Mouse (Mus musculus) spleen, adult 2 months (tissue): ENCODE measurements around the gene Lclat1. TPM values are rescaled to one million over a fixed set of nuclear protein-coding genes. Genes with fewer than 3 reads are reported as not detected.

Source experiments
- DNase-seq, 2 experiments: peaks; one replicate each; pipeline versions ENCODE4 v3.0.0 to v3.0.0-alpha.2; 2012 to 2021; ENCODE audit warnings: low spot score in 2 of 2, low read depth in 1 of 2
- H3K27ac ChIP-seq: fragments of 200-500 bp; 2 replicates; pipeline ENCODE4 v1.5.1; 2012; ENCODE audit warnings: low read length, inconsistent platforms; ENCODE audit not compliant: insufficient read depth
- H3K27me3 ChIP-seq: fragments of 200-500 bp; 2 replicates; pipeline ENCODE4 v1.6.1; 2012; ENCODE audit warnings: mild to moderate bottlenecking, moderate library complexity, low read length, inconsistent platforms; ENCODE audit not compliant: control insufficient read depth, insufficient read depth
- H3K36me3 ChIP-seq: fragments of 200-500 bp; 2 replicates; pipeline ENCODE4 v1.6.1; 2012; ENCODE audit warnings: mild to moderate bottlenecking, low read length, inconsistent platforms; ENCODE audit not compliant: control insufficient read depth, insufficient read depth
- H3K4me1 ChIP-seq: fragments of 200-500 bp; 2 replicates; pipeline ENCODE4 v1.6.1; 2011; ENCODE audit warnings: inconsistent platforms; ENCODE audit not compliant: control insufficient read depth, insufficient read depth, insufficient read length
- H3K4me3 ChIP-seq: fragments of 200-500 bp; 2 replicates; pipeline ENCODE4 v1.5.1; 2011; ENCODE audit warnings: mild to moderate bottlenecking, inconsistent platforms; ENCODE audit not compliant: insufficient read depth, insufficient read length; ENCODE audit errors: extremely low read depth
- CTCF ChIP-seq: fragments of 200-500 bp; IDR thresholded peaks from 2 replicates; pipeline ENCODE4 v1.5.1; 2011; ENCODE audit warnings: mild to moderate bottlenecking, inconsistent platforms; ENCODE audit not compliant: insufficient read depth, insufficient read length, insufficient replicate concordance; ENCODE audit errors: extremely low read depth
- POLR2A ChIP-seq: fragments of 200-500 bp; IDR thresholded peaks from 2 replicates; pipeline ENCODE4 v1.6.1; 2011; ENCODE audit warnings: low read depth, low read length, inconsistent platforms
- WGBS: fragments of 180-500 bp; shearing (Covaris S2); methylation state at CpG from one replicate; pipeline ENCODE4 v1.1.7; 2018; 5-methylcytosine and 5-hydroxymethylcytosine counted together
- polyA plus RNA-seq: library from polyadenylated mRNA; depleted of rRNA; stranded (reverse); fragments of >200 nt; gene quantifications from 2 replicates; pipeline ENCODE4 v1.2.3, GENCODE M21; 2012

Lclat1 gene
- polyA plus RNA-seq, 1 experiment: 6.8 TPM

DNA sequence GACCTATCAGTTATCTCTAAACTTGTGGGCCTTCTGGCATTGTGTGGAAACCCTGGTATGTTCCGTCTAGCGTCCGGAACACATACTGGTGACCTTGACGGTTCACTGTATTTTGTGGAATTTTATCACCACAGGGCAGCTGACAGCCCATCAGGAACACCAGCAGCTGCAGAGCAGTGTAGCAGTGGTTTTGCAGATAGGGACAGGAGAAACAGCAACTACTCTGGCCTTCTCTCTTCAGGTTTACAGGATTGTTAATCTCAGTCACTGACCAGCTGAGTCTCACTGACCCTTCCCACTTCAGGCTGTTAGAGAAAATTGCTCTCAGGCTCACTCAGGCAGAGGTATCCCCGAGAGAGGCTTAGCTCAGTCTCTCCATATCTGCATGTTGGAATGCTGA, 118.2 kb downstream of the Lclat1 start:
- H3K27me3 ChIP-seq: no peaks in the 10 kb centered on the region
- peaks cover 17% of the 10 kb centered on the region; the same call in 1 of the 2 replicates for H3K4me1 ChIP-seq
- no peak overlapping the region for H3K27ac ChIP-seq
- H3K4me3 ChIP-seq: no peak overlapping the region
- 74% methylated on average over 5 of the region's 5 CpGs for WGBS
- H3K36me3 ChIP-seq: no peaks in the 10 kb centered on the region
- TF ChIP-seq CTCF (no peak), POLR2A (no peak)
- DNase-seq: no peak

- TF ChIP-seq POLR2A: no peak
- TF ChIP-seq CTCF: no peak
- 59% methylated on average over 2 of the region's 2 CpGs for WGBS
- no peak overlapping the region for H3K27ac ChIP-seq
- no peak overlapping the region for H3K4me3 ChIP-seq
- H3K27me3 ChIP-seq: no peaks in the 10 kb centered on the region
- no peak for DNase-seq
- peaks cover 17% of the 10 kb centered on the region; the same call in 1 of the 2 replicates for H3K4me1 ChIP-seq
- no peaks in the 10 kb centered on the region for H3K36me3 ChIP-seq
Measured at GRCm38 (mm10) chr17:73226595-73226994, 118.8 kb downstream of the Lclat1 start.

GRCm38 (mm10) chr17:73227361-73227760, 119.6 kb downstream of the Lclat1 start:
- Histone ChIP-seq H3K27ac (no peak overlapping the region), H3K27me3 (no peaks in the 10 kb centered on the region), H3K36me3 (no peaks in the 10 kb centered on the region), H3K4me3 (no peak overlapping the region), H3K4me1 (peaks cover 12% of the 10 kb centered on the region; the same call in 1 of the 2 replicates)
- 68% methylated on average over 3 of the region's 3 CpGs for WGBS
- TF ChIP-seq POLR2A (no peak), CTCF (no peak)
- no peak for DNase-seq

- peaks cover 12% of the 10 kb centered on the region; the same call in 1 of the 2 replicates for H3K4me1 ChIP-seq
- WGBS: 83% methylated on average over 11 of the region's 11 CpGs
Measured at GRCm38 (mm10) chr17:73229445-73230155, 121.8 kb downstream of the Lclat1 start.

GRCm38 (mm10) chr17:73230340-73230989, 122.7 kb downstream of the Lclat1 start:
- peaks cover 12% of the 10 kb centered on the region; the same call in 1 of the 2 replicates for H3K4me1 ChIP-seq
- 82% methylated on average over 12 of the region's 12 CpGs for WGBS
- H3K4me3 ChIP-seq: no peak overlapping the region
- H3K36me3 ChIP-seq: no peaks in the 10 kb centered on the region
- H3K27me3 ChIP-seq: no peaks in the 10 kb centered on the region
- TF ChIP-seq CTCF (no peak), POLR2A (no peak)
- H3K27ac ChIP-seq: no peak overlapping the region
- DNase-seq: no peak

More at GRCm38 (mm10) chr17:73229445-73230155, 121.8 kb downstream of the Lclat1 start:
- DNase-seq: no peak
- Histone ChIP-seq H3K4me3 (no peak overlapping the region), H3K36me3 (no peaks in the 10 kb centered on the region), H3K27me3 (no peaks in the 10 kb centered on the region), H3K27ac (no peak overlapping the region)
- TF ChIP-seq POLR2A: no peak
- TF ChIP-seq CTCF: no peak

- 82% methylated on average over 1 of the region's 1 CpGs for WGBS
Measured at GRCm38 (mm10) chr17:73231337-73231736, 123.6 kb downstream of the Lclat1 start.

GRCm38 (mm10) chr17:73232593-73232992, 124.8 kb downstream of the Lclat1 start:
- TF ChIP-seq POLR2A (no peak), CTCF (no peak)
- DNase-seq: no peak
- Histone ChIP-seq H3K27me3 (no peaks in the 10 kb centered on the region), H3K4me3 (no peak overlapping the region), H3K4me1 (peaks cover 8% of the 10 kb centered on the region; the same call in 1 of the 2 replicates), H3K36me3 (no peaks in the 10 kb centered on the region), H3K27ac (no peak overlapping the region)
- WGBS: 84% methylated on average over 2 of the region's 2 CpGs

More at GRCm38 (mm10) chr17:73231337-73231736, 123.6 kb downstream of the Lclat1 start:
- TF ChIP-seq CTCF (no peak), POLR2A (no peak)
- DNase-seq: no peak
- Histone ChIP-seq H3K36me3 (no peaks in the 10 kb centered on the region), H3K27ac (no peak overlapping the region), H3K27me3 (no peaks in the 10 kb centered on the region), H3K4me1 (peaks cover 12% of the 10 kb centered on the region; the same call in 1 of the 2 replicates), H3K4me3 (no peak overlapping the region)
